Mouse (Mus musculus) NIH3T3 (cell line): ENCODE data around the gene Trim65.

ENCODE experiments used
- DNase-seq: peaks from one replicate; pipeline ENCODE4 v3.0.0-alpha.2; 2012; ENCODE audit warnings: low read depth

Trim65 gene

DNA sequence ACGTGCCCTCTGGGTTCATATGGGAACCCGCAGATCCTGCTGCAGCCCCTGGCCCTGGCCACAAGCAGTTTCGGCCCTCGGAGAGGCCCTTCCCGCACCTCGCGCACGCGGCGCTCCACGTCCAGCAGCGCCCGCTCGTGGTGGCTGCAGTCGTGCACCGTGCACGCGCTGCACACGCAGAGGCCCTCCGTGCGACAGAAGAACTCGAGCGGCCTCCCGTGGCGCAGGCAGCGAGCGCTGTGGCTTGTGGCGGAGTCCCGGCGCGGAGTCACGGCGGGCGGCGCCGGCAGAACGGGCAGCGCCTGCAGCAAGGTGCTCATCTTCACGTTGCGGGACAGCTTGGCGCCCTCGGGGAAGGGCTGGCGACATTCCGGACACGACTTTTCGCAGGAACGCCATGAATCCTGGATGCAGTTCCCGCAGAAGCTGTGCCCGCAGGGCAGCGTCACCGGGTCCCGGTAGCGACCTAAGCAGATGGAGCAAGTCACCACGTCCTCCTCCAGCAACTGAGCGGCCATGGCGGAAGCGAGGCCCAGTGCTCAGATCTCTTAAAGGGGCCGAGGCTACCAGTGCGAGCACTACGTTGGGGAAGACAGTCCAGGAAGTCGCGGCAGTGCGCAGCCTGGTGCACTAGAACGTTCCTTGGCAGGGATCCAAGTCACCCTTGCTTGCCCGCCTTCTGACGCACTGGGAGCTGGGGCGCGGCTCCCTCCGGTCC, at the start of gene Trim65:
Gene Trim65 (minus strand): TSS at position 641 of the 718 bp plus-strand sequence.
- DNase-seq: peak; percentile 95

DNA sequence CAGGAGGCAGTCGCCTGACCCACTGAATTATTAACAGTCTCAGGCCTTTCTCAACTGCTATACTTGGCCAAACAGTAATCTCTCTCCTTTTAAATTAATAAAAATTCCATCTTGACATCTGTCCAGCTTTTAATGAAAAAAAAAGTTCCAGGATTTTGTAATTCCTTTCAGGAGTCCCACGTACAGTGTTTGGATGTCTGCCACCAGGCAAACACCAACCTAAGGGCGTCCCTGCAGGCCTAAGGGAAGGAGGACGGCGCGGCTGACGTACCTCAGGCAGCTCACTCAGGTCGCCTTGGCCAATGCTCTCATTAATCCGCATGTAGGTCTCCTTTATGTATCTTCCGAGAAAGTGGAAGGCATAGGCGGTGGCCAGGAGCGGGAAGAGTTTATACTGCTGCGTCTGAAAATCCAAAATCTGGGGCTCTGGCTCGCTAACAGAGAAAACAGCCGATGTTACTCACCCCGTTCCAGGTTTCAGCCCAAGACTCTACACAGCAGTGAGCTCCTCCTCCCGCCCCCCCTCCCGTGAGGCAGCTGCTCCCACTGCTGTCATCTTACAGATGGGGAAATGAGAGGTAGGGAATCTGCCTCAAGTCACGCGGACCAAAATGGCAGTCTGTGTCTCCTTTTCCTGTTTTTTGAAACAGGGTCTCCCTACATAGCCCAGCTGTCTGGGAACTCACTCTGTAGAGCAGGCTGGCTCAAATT, 47.6 kb upstream of the Trim65 start:
- no peak for DNase-seq

DNA sequence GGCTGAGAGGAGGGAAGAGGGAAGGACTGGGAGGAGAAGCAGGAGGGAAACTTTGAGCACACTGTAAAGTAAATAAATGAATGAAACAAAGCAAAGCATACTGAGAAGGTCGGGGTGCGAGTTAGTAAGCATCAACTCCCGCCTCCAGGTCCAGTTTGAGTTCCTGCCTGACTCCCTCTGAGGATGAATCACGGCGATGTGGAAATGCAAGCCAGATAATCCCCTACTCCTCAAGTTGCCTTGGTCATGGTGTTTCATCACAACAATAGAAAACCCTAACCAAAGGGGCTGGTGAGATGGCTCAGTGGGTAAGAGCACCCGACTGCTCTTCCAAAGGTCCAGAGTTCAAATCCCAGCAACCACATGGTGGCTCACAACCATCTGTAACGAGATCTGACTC, 45.1 kb upstream of the Trim65 start:
- peak; percentile 83 for DNase-seq

DNA sequence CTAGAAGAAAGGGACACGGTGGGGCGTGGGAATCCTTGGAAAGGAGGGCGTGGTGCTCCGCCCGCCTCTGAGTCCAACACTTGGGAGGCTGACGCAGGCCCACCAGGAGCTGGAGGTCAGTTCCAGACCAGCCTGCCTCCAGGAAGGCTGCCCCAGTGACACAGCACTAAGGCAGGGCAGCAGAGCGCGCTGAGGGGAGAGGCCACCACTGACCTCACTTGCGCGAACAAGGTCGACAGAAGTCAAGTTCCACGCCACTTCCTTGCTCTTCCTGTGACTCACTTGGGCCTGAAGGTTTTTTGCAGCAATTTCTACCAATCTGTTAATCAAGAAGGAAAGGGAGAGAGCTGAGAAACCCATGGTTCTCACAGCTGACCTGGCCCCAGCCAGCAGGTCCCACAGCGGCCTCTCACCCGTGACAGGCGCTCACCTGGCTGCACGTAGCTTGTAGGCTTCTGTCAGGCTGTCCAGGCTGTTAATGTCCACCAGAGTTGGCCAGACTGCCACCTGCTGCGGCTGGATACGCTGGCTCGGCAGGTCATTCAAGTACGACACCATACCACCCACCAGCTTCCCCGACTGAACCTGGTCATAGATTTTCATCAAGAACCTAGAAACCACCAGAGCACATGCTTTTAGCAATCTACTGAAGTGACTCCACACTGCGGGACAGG, 44.0 kb upstream of the Trim65 start:
- no peak for DNase-seq

DNA sequence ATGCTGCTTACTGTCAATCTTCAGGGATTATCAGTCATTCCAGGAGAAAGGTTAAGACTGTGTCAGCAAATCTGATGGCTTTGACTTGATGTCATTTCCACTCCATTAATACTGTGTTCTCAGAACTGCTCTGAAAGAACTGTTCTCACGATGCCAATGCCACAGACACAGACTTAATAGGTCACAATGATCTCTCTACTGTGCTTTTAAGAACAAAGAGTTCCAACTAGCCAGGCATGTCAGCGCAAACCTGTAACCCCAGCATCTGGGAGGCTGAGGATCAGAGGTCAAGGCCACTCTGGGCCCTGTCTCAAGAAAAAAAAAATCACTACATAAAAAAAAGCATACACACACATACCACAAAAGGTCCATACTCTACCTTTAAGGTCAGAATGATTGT, 41.0 kb upstream of the Trim65 start:
- no peak for DNase-seq

DNA sequence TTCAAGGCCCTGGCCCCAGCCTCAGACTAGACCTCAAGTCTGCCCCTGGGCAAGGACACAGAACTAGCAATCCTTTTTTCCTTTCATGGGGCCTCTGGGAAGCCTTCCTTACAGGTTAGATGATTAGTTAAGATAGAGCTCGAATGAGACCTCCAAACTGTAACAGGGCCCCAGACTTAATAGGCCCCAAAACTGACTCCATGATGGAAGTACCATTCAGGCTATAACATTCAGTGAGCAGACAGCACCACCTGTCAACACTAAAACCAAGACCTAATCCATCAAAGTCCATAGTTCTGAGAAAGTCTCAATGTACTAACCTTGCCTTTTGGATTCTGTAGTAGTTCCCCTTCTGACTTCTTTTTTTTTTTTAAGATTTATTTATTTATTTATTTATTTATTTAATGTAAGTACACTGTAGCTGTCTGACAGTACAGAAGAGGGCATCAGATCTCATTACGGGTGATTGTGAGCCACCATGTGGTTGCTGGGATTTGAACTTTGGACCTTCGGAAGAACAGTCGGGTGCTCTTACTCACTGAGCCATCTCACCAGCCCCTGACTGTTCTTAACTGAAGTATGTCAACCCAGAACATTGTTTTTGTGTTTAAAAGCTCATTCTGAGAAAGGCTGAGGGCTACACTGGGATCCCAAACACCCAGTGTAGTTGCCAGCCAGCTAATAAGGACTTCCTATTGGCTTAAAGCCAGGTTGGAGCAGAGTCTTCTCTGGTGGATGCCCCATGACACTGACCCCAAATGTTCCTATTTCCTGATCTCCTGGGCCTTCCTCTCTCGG, 39.3 kb upstream of the Trim65 start:
- DNase-seq: no peak

DNA sequence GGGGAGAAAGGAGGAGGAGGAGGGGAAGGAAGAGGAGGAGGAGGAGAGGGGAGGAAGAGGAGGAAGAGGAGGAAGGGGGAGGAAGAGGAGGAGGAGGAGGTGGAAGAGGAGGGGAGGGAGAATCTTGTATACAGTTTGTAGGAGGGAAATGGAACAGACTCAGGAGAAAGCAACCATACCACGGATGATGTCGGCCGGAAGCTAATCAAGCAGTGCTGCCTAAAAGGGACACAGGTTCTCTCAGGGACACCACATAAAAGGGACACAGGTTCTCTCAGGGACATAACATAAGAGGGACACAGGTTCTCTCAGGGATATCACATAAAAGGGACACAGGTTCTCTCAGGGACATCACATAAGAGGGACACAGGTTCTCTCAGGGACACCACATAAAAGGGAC, 38.3 kb upstream of the Trim65 start:
- DNase-seq: no peak

DNA sequence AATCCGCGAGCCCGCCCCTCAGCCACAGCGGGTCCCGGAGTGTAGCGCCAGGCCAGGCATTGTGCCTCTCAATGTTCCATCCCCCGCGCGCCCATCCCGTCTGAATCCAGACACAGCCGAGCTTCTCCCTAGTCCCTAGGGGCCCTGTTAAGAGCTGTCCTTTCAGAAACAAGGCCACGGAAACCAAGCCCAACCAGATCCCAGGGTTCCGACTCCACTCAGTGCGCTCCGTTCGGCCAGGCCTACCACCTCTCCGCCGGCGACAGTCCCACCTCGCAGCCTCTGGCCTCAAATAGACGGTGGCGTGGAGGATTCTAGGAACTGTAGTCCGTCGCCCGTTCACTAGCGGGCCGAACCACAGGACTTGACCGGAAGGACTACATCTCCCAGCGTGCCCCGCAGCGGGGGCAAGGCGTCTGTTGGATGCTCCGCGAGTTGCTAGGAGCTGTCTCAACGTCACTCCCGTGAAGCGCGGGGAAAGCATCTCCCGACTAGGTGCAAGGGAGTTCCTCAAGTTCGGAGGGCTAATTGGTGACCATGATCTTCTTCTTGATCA, 37.0 kb upstream of the Trim65 start, which contains the start of gene Fbf1:
Gene Fbf1 (minus strand): TSS at position 283 of the 556 bp plus-strand sequence.
- DNase-seq: peak; percentile 96

DNA sequence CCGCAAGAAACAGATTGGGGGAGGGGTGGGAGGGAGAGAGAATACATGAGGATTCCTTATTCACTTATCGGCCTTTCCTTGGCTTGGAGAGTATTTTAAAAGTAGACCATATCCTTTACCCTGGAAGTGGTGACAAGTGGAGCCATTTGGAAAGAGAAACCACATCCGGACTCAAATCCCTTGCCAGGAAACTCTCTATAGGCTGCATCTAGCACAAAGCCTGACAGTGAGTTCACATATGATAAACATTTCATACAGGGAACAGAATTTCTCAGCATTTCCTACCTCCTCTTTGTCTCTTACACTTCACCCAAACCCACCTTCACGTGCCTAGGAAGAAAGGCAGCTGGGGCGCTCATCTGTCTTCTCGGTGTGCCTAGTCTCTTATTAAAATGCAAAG, 36.3 kb upstream of the Trim65 start:
- peak; percentile 82 for DNase-seq

DNA sequence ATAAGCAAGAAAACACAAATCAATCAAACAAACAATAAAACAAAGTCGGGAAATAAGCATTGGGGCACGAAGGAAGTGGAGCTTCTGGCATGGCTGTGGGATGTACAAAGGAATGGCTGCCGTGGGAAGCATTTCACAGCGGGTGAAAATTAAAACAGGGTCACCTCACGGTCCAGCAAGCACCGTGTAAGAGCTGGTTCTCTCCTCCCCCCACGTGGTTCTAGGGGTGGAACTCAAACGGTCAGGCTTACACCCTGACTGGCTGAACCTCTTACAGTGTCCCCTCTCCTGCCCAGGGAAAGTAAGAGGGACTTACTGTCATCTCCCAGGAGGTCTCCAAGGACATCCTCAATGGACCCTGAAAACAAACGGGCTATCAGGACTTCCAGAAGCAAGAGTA, 32.1 kb upstream of the Trim65 start:
- DNase-seq: no peak

DNA sequence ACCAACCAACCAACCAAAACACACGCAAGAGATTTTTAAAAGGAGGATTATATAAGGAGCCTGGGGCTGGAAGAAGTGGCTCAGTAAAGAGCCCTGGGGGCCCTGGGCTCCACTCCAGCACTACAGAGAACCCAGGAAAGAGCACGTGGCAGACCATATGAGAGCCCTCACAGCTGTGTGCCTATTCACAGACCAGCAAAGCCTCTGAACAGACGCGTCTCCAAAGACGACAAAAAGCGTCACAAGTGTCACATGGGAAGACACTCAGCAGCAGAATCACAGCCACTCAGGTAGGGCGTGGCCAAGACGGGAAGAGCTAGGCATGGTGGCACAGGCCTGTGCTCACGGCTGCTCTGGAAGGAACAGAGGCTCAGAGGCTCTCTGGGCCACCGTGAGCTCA, 31.2 kb upstream of the Trim65 start:
- no peak for DNase-seq

DNA sequence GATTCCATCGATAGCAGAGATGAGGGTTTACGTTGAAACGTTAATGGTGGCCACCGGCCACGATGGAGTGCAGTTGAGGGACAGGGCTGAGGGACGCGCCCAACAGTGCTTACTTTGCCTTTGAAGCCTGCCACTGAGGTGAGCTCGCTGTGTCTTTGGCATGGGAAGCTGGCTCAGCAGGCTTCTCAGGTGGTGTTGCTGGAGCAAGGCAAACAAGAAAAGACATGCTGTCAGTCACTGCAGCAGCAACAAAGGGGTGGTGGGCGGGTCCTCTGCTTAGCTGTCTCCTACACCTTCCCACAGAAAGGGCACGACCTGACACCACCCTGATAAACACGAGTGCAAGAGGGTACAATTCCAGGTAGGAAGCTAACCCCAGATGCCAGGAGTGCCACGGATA, 30.4 kb upstream of the Trim65 start:
- DNase-seq: no peak

DNA sequence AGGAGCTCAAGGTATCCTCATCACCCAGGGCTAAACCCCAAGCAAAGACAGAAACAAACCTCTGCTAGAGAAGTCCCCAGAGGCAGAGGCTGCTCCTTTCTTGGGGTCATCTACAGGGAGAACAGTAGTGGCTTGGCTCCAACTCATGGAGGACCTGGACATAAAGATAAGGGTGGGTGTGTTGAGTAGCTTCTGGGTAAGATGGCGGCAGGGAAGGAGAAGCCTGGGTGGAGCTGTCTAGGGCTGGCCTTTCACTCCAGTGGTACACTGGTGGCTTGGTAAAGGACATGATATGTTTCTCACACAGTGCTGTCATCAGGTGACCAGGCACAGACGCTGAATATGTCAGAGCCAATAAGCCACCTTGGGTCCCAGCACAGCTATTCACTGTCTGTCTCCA, 20.0 kb upstream of the Trim65 start:
- no peak for DNase-seq

DNA sequence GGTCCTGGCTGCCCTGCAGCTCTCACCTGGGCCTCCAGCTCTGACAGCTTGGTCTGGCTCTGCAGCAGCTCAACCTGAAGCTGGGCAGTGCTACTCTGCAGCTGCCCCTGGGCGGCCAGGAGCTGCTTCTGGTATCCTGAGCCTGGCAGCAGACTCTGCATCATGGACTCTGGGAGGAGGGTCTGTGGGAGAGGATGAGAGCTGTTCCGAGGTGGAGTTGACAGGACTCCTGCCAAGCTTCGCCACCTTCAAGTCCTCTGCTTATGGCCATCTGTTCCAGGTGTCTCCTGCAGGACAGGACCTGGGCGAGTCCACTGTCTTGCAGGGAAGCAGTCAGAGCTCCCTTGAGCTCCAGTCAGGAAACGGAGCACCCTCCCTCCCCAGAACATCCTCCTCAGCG, 18.4 kb upstream of the Trim65 start:
- no peak for DNase-seq

DNA sequence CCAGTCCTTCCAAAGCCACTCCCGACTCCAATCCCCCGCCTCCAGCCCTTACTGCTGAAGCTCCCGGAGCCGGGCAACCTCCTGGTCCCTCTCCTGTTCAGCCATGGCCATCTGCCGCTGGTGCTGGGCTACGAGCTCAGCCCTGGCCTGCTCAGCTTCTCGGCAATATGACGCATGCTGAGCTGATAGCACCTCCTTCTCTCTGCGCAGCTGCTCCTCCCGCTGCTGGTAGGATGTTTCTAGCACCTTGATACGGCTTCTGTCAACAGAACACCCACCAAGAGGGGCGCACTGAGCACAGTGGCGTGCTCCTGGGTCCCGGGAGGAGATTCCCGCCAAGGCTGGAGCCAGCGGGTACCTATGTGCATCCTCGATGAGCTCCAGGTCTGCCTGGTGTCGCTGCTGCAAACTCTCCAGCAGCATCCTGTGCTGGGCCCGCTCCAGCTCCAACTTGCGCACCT, 17.9 kb upstream of the Trim65 start:
- DNase-seq: no peak

DNA sequence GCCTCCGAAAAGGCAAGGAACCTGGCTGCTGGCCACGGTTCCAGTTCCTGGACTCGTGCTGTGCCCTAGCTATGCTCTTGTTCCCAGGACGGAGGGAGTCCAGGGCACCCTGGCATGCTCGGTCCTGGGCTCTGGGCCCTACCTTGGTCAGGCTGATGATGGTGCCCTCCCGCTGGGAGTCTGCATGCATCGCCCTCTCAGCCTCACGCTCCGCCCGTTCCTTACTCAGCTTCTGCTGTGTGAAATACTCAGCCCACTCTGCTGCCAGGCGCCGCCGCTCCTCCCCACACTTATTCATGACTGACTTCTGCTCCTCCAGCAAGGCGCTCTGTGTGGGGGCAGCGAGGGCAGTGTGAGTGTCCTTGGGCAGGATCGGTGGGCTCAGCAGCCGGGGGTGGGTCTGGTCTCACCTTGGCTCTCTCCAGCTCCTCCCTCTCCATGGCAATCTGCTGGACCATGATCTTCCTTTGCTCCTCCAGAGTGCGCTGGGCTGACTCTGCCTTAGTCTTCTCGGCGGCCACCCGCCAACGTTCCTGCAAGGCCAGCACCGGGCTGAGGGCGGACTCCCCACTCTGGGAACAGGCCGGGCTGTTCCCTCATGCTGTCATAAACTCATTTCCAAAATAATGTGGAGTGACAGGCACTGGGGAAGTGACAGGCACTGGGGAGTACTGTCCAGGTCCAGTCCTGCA, 15.5 kb upstream of the Trim65 start:
- no peak for DNase-seq

DNA sequence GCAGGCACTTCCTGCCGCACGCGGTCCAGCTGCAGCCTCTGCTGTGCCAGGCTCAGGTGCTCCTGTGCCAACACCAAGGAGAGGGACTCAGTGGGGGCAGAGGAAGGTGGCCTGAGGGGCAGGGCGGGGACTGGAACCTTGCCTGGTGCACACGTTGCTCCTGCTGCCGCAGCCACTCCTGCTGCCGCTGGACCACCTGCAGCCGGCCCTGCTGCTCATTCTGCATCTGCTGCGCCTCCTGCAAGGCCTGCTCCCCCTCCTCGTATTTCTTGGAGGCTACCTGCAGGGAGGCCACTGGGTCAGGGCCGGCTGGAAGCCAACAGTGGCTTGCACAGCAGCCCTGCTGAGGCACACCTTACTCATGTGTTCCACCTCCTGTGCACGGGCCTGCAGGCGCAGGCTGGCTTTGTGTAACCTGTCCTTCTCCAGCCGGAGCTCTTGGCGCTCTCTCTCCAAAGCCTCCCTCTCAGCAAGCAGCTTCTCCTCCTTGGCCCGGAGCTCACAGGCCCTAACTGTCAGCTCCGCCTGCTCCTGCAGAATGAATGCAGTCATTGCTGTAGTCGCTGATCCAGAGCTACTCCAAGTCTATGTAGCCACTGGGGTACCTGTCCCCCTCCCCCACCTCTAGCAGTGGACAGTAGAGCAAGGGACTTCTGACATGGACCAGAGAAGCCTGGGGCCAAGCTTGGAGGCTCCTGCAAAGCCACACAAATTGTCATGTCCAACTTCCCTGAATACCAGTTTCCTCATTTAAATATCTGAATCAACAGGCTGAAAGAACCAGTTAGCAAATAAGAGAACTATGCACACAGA, 14.8 kb upstream of the Trim65 start:
- no peak for DNase-seq

DNA sequence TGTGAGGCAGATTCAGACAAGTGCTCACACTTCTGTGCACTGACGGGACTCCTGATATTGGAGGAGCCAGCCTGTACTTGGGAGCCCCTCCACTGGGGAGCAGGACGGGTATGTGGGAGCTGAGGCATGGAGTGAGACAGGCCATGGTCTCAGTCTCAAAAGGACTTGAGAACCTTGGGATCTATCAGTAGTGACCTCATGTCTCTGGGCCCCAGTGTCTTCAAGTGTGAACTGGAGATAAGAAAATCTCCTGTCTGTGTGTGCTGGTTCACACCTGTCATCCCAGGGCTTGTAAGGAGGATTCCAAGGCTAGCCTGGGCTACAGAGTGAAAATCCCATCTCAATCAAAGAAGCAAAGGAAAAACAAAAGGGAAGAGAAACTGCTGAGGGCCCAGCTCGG, 12.5 kb upstream of the Trim65 start:
- DNase-seq: no peak

DNA sequence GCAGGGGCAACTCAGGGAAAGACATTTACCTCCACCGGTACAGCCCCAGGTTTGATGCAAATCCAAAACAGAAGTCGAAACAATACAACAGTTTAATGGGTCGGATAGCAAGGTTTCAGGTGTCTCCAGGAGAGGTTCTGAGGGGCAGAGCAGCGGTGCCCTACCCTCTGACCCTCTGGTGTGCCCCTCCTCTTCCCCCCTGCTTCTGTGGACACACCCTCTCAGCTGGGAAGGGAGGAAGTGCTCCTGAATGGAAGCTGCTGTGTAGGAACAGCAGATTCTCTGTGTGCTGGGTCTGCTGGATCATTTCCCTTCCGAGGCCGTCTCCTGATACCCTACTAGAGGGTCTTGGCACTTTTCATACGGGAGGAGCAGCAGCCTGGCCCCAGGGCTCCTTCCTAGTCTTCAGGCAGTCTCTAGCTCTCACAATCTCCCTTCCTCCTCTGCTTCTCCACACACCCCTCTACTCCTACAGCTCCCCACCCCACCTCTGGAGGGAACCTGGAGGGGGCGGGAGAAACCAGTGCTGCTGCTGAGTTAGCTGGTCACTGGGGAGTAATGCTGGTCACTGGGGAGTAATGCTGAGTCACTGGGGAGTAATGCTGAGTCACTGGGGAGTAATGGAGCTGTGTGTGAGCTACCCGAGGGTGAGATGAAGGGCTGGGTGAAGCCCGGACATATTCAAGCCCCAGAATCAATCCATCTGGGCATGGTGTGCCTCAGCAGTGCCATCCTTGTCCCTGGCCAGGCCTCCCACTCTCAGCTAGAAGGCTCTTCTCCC, 11.5 kb upstream of the Trim65 start:
- DNase-seq: peak; percentile 76
